In the genomic region with DNA sequence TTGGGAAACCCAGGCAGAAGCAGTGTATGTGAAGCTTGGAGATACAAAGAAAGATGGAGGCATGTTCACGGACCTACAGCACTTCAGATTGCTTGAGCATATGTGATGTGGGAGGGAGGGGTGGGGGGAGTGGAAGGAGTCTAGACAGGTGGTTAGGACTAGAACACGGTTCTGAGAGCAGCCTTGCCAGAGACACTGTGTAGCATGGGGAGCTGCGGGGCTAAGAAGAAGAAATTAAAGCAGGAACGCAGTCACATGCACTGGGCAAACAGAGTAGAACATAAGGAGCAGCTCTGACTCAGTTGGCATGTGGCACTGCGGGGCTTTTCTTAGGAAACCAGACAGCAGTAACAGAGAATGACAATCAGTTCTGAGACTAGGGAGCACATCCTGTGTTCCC, we compare ENCODE assay signal across 13 mouse cellular contexts. TPM values are rescaled to one million over a fixed set of nuclear protein-coding genes. Genes with fewer than 3 reads are reported as not detected.
DNase-seq lines count a peak whose midpoint lies in the region; ATAC-seq and TF ChIP-seq lines count a peak whose summit lies in the region.
"Had no signal": no experiment of that assay in that cellular context is flagged by ENCODE, and none has a peak within 500 bp of the region (broad histone marks: within the 10 kb centered on the region; RNA-seq: fewer than 3 reads in every experiment).

No protein-coding gene starts in this region.

- H3K4me1 ChIP-seq in forebrain, embryonic 13.5 days = peaks cover 20% of the 10 kb centered on the region
- H3K4me1 ChIP-seq in forebrain, embryonic 11.5 days (replicated peaks; ENCODE audit: control insufficient read depth, insufficient read depth, low read length) = no peaks in the 10 kb centered on the region
- H3K4me1 ChIP-seq: kidney, embryonic 15.5 days had no signal

- H3K36me3 ChIP-seq in forebrain, embryonic 13.5 days (ENCODE audit: poor library complexity, severe bottlenecking) = no peaks in the 10 kb centered on the region
- no peaks in the 10 kb centered on the region for H3K36me3 ChIP-seq in forebrain, embryonic 11.5 days (ENCODE audit: control insufficient read depth, insufficient read depth, low read length)
- H3K36me3 ChIP-seq: kidney, embryonic 15.5 days; midbrain, embryonic 12.5 days had no signal

- no peaks in the 10 kb centered on the region for H3K9me3 ChIP-seq in forebrain, embryonic 13.5 days (replicated peaks)
- no peaks in the 10 kb centered on the region for H3K9me3 ChIP-seq in forebrain, embryonic 11.5 days (ENCODE audit: control insufficient read depth, low read length)
- H3K9me3 ChIP-seq: kidney, embryonic 15.5 days; midbrain, embryonic 12.5 days had no signal

- TF ChIP-seq CTCF in left cerebral cortex, adult 2 months (IDR thresholded peaks at IDR 0.05) = no peak

- H3K27me3 ChIP-seq in forebrain, embryonic 13.5 days = no peaks in the 10 kb centered on the region
- H3K27me3 ChIP-seq in forebrain, embryonic 11.5 days (ENCODE audit: control insufficient read depth, insufficient read depth, low read length) = no peaks in the 10 kb centered on the region
- H3K27me3 ChIP-seq: kidney, embryonic 15.5 days; midbrain, embryonic 12.5 days had no signal

- ATAC-seq in forebrain, embryonic 13.5 days = peak; percentile 73; the same call in 1 of the 2 replicates
- ATAC-seq in forebrain, embryonic 11.5 days (replicated peaks; ENCODE audit: low FRiP score) = no peak
- peak; percentile 82 for ATAC-seq in frontal cortex, adult (ENCODE audit: low TSS enrichment)
- ATAC-seq in erythroid progenitor cell, adult 5-6 weeks (replicated peaks; ENCODE audit: low FRiP score, poor library complexity, severe bottlenecking) = no peak

- no peak for DNase-seq in forebrain, embryonic 11.5 days (ENCODE audit: low spot score)
- peak; percentile 59 to 71 for DNase-seq in left cerebral cortex, adult 2 months (ENCODE audit: extremely low spot score in 1 of 2, low spot score in 2 of 2)
- peak; percentile 43 for DNase-seq in right cerebral cortex, postnatal 4 days
- no peak for DNase-seq in adrenal gland, adult (ENCODE audit: inconsistent age in 2 of 2, low spot score in 1 of 2)
- DNase-seq in testis, postnatal 10 days (ENCODE audit: low spot score) = no peak
- DNase-seq: heart, adult 2 months; heart, postnatal 4 days had no signal

- 90% methylated on average over 5 of the region's 5 CpGs for WGBS in forebrain, embryonic 13.5 days
- 86% methylated on average over 5 of the region's 5 CpGs for WGBS in forebrain, embryonic 11.5 days

- intact Hi-C loops in left cerebral cortex, adult 2 months (cut with DNase I) = loop anchor here (1.0 to 5.0 kb wide), 4 partner anchors 14 to 56 kb away; a partner anchor contains a TSS

- no peak overlapping the region for H3K4me3 ChIP-seq in forebrain, embryonic 13.5 days
- no peak overlapping the region for H3K4me3 ChIP-seq in forebrain, embryonic 11.5 days (ENCODE audit: low read depth, low read length)
- H3K4me3 ChIP-seq in left cerebral cortex, adult 2 months = no peak overlapping the region
- H3K4me3 ChIP-seq: heart, adult 2 months; kidney, embryonic 15.5 days; midbrain, embryonic 12.5 days had no signal

- H3K9ac ChIP-seq in forebrain, embryonic 13.5 days = no peak overlapping the region
- no peak overlapping the region for H3K9ac ChIP-seq in forebrain, embryonic 11.5 days (ENCODE audit: low read length)
- H3K9ac ChIP-seq: kidney, embryonic 15.5 days; midbrain, embryonic 12.5 days had no signal

- peak overlapping the region; percentile 7; the same call in 1 of the 2 replicates for H3K27ac ChIP-seq in forebrain, embryonic 13.5 days
- H3K27ac ChIP-seq in forebrain, embryonic 11.5 days (ENCODE audit: low read depth, low read length) = no peak overlapping the region
- peak overlapping the region; percentile 87 for H3K27ac ChIP-seq in left cerebral cortex, adult 2 months
- H3K27ac ChIP-seq: heart, adult 2 months; kidney, embryonic 15.5 days; midbrain, embryonic 12.5 days had no signal

- no peak overlapping the region for H3K4me2 ChIP-seq in forebrain, embryonic 13.5 days
- H3K4me2 ChIP-seq in forebrain, embryonic 11.5 days (ENCODE audit: low read depth, low read length, severe bottlenecking) = no peak overlapping the region
- H3K4me2 ChIP-seq: kidney, embryonic 15.5 days; midbrain, embryonic 12.5 days had no signal

RNA-seq across cellular contexts. Expression of a gene that starts 40.4 kb away (rescaled TPM):
- 124 and 150 TPM in 2 replicates for polyA plus RNA-seq in forebrain, embryonic 13.5 days (2015; fragmentation: Nextera tagmentation; extraction: Ambion mirVana)
- polyA plus RNA-seq in forebrain, embryonic 11.5 days (2014; fragmentation: Nextera tagmentation; extraction: Ambion mirVana) = 67.0 and 71.0 TPM in 2 replicates
- 100 to 1,000 TPM; 466 to 500 TPM for total RNA-seq in left cerebral cortex, adult 2 months (2021)
- total RNA-seq in erythroid progenitor cell, adult 5-6 weeks (2015; ENCODE audit: low replicate concordance) = not detected in 2 replicates
- total RNA-seq in erythroid progenitor cell, adult 5-6 weeks (2017; ENCODE audit: low replicate concordance) = not detected in 2 replicates
- total RNA-seq: MEL had no signal

Comparison
In these comparisons a context has a peak if more than half of its experiments do, and no peak if none do; other contexts are left out.
1. ATAC-seq: peak in forebrain, embryonic 13.5 days (single experiment) and frontal cortex, adult (single experiment); none in forebrain, embryonic 11.5 days (single experiment) and erythroid progenitor cell, adult 5-6 weeks (single experiment).
2. DNase-seq: peak in left cerebral cortex, adult 2 months (2 of 2) and right cerebral cortex, postnatal 4 days (single experiment); none in forebrain, embryonic 11.5 days (single experiment), adrenal gland, adult (0 of 2) and testis, postnatal 10 days (single experiment).
3. RNA of a gene that starts 40.4 kb away (total RNA-seq): 466 to 500 TPM in left cerebral cortex, adult 2 months; not detected in erythroid progenitor cell, adult 5-6 weeks; every median in the first group is over 100 times any median in the second.